In the genomic region with DNA sequence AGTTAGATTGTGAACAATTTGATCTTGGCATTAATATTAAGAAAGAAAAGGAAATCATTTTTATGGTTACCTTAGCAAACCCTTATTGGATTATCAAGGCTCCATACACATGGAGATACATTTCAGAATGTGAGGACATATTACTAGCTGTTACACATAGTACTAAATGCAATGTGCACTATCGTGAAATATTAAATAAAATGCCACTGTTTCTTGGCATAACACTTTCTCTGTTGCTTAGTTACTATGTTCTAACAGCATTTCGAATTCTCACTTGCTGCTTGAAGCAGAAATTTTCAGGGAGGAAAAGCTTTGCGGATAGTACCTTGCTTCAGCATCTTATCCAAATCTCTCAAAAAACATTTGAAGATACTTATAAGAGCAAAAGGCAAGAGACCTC, we compare ENCODE assay signal across 19 mouse cellular contexts.
DNase-seq lines count a peak whose midpoint lies in the region; ATAC-seq lines count a peak whose summit lies in the region.
"Had no signal": no experiment of that assay in that cellular context is flagged by ENCODE, and none has a peak within 500 bp of the region (broad histone marks: within the 10 kb centered on the region; RNA-seq: fewer than 3 reads in every experiment).

No protein-coding gene starts in this region.

- no peaks in the 10 kb centered on the region for H3K27me3 ChIP-seq in midbrain, embryonic 16.5 days (ENCODE audit: control insufficient read depth, insufficient read depth, low read depth, low read length)
- H3K27me3 ChIP-seq in midbrain, embryonic 15.5 days (replicated peaks), result no peaks in the 10 kb centered on the region
- H3K27me3 ChIP-seq in kidney, embryonic 16.5 days (ENCODE audit: insufficient read depth, low read length), result no peaks in the 10 kb centered on the region
- H3K27me3 ChIP-seq: embryonic facial prominence, embryonic 13.5 days; heart, embryonic 12.5 days; hindbrain, embryonic 12.5 days had no signal

- peak overlapping the region; percentile 41; the same call in 1 of the 2 replicates for H3K27ac ChIP-seq in midbrain, embryonic 16.5 days (ENCODE audit: low read length)
- no peak overlapping the region for H3K27ac ChIP-seq in midbrain, embryonic 15.5 days
- no peak overlapping the region for H3K27ac ChIP-seq in kidney, embryonic 16.5 days (ENCODE audit: low read length)
- H3K27ac ChIP-seq: embryonic facial prominence, embryonic 13.5 days; gastrocnemius, adult 2 months; hindbrain, embryonic 12.5 days; hindbrain, postnatal 0 days had no signal

- no peak overlapping the region for H3K4me3 ChIP-seq in midbrain, embryonic 16.5 days (ENCODE audit: low read depth, low read length)
- no peak overlapping the region for H3K4me3 ChIP-seq in midbrain, embryonic 15.5 days
- no peak overlapping the region for H3K4me3 ChIP-seq in kidney, embryonic 16.5 days (ENCODE audit: low read length)
- H3K4me3 ChIP-seq: embryonic facial prominence, embryonic 13.5 days; gastrocnemius, adult 2 months; heart, embryonic 12.5 days; hindbrain, embryonic 12.5 days had no signal

- ATAC-seq in frontal cortex, adult (ENCODE audit: low TSS enrichment), result peak; percentile 41; the same call in 1 of the 2 replicates
- ATAC-seq in midbrain, embryonic 16.5 days, result no peak
- no peak for ATAC-seq in midbrain, embryonic 15.5 days (replicated peaks)
- ATAC-seq in kidney, embryonic 16.5 days (ENCODE audit: low FRiP score, low TSS enrichment), result no peak
- ATAC-seq: hindbrain, postnatal 0 days had no signal

- no peaks in the 10 kb centered on the region for H3K9me3 ChIP-seq in midbrain, embryonic 16.5 days (replicated peaks; ENCODE audit: control insufficient read depth, low read length, poor library complexity, severe bottlenecking)
- no peaks in the 10 kb centered on the region for H3K9me3 ChIP-seq in midbrain, embryonic 15.5 days
- no peaks in the 10 kb centered on the region for H3K9me3 ChIP-seq in kidney, embryonic 16.5 days (ENCODE audit: low read length)
- H3K9me3 ChIP-seq: embryonic facial prominence, embryonic 13.5 days; heart, embryonic 12.5 days; hindbrain, embryonic 12.5 days had no signal

- no peaks in the 10 kb centered on the region for H3K36me3 ChIP-seq in midbrain, embryonic 16.5 days (ENCODE audit: control insufficient read depth, insufficient read depth, low read length)
- no peaks in the 10 kb centered on the region for H3K36me3 ChIP-seq in midbrain, embryonic 15.5 days (replicated peaks)
- no peaks in the 10 kb centered on the region for H3K36me3 ChIP-seq in kidney, embryonic 16.5 days (ENCODE audit: insufficient read depth, low read length)
- H3K36me3 ChIP-seq: embryonic facial prominence, embryonic 13.5 days; heart, embryonic 12.5 days; hindbrain, embryonic 12.5 days had no signal

- H3K4me1 ChIP-seq in midbrain, embryonic 16.5 days (ENCODE audit: control insufficient read depth, insufficient read depth, low read length), result no peaks in the 10 kb centered on the region
- no peaks in the 10 kb centered on the region for H3K4me1 ChIP-seq in midbrain, embryonic 15.5 days
- no peaks in the 10 kb centered on the region for H3K4me1 ChIP-seq in kidney, embryonic 16.5 days (ENCODE audit: insufficient read depth, low read length)
- H3K4me1 ChIP-seq: embryonic facial prominence, embryonic 13.5 days; heart, embryonic 12.5 days; hindbrain, embryonic 12.5 days had no signal

- H3K9ac ChIP-seq in midbrain, embryonic 16.5 days (ENCODE audit: low read depth, low read length), result no peak overlapping the region
- H3K9ac ChIP-seq in midbrain, embryonic 15.5 days, result no peak overlapping the region
- no peak overlapping the region for H3K9ac ChIP-seq in kidney, embryonic 16.5 days (replicated peaks; ENCODE audit: low read length)
- H3K9ac ChIP-seq: embryonic facial prominence, embryonic 13.5 days; heart, embryonic 12.5 days; hindbrain, embryonic 12.5 days had no signal

- no peak for DNase-seq in frontal cortex, postnatal 25 days (ENCODE audit: low spot score in 2 of 2)
- DNase-seq in brain, embryonic 18.5 days (ENCODE audit: low read depth, low spot score), result peak; percentile 32
- peak; percentile 22 for DNase-seq in telencephalon, adult 2 months (ENCODE audit: low read depth, low spot score)
- DNase-seq: adrenal gland, adult 2 months; adrenal gland, postnatal 25 days; cerebellum, adult 11-12 months; cerebellum, adult 9-11 months; cerebellum, postnatal 36 days; gastrocnemius, adult 2 months; gastrocnemius, postnatal 25 days; kidney, adult 18-20 months had no signal

- no peak overlapping the region for H3K4me2 ChIP-seq in midbrain, embryonic 16.5 days (ENCODE audit: low read length)
- H3K4me2 ChIP-seq in midbrain, embryonic 15.5 days, result no peak overlapping the region
- no peak overlapping the region for H3K4me2 ChIP-seq in kidney, embryonic 16.5 days (replicated peaks; ENCODE audit: low read depth, low read length)
- H3K4me2 ChIP-seq: embryonic facial prominence, embryonic 13.5 days; heart, embryonic 12.5 days; hindbrain, embryonic 12.5 days had no signal

- WGBS in midbrain, embryonic 16.5 days, result 68% methylated on average over 3 of the region's 3 CpGs
- 63% methylated on average over 3 of the region's 3 CpGs for WGBS in midbrain, embryonic 15.5 days
- WGBS in kidney, embryonic 16.5 days, result 84% methylated on average over 3 of the region's 3 CpGs

Comparison
In these comparisons a context has a peak if more than half of its experiments do, and no peak if none do; other contexts are left out.
1. DNase-seq: peak in brain, embryonic 18.5 days (single experiment) and telencephalon, adult 2 months (single experiment); none in frontal cortex, postnatal 25 days (0 of 2).